Mouse (Mus musculus) ES-CJ7 (cell line): ENCODE measurements at regions not wholly inside any gene's neighbourhood (a gene's known extent, or its start where the extent isn't known, plus 50 kb on each side); places are given as distances from the start of the nearest gene placed in this dataset.
A peak's percentile ranks its signal among the peaks of the same experiment; 100 is the strongest.

Source experiments
- DNase-seq: peaks from one replicate; pipeline ENCODE4 v3.0.0; 2011; ENCODE audit warnings: low read depth, low spot score

GRCm38 (mm10) chr5:79679051-79679450 is 1340.9 kb upstream of the Adgrl3 start:
- DNase-seq, result peak; percentile 96

- no peak for DNase-seq
These were observed 1339.6 kb upstream of the Adgrl3 start for GRCm38 (mm10) chr5:79680321-79680720.

GRCm38 (mm10) chr5:79706631-79707030 is 1313.3 kb upstream of the Adgrl3 start:
- no peak for DNase-seq

GRCm38 (mm10) chr5:79734885-79735284 is 1285.1 kb upstream of the Adgrl3 start:
- no peak for DNase-seq

- no peak for DNase-seq
These were observed 1235.5 kb upstream of the Adgrl3 start for GRCm38 (mm10) chr5:79784391-79784790.

GRCm38 (mm10) chr5:79826531-79826930 is 1193.4 kb upstream of the Adgrl3 start:
- DNase-seq, result peak; percentile 85

GRCm38 (mm10) chr5:79846456-79846855 is 1173.5 kb upstream of the Adgrl3 start:
- no peak for DNase-seq

- DNase-seq, result no peak
These were observed 1164.1 kb upstream of the Adgrl3 start for GRCm38 (mm10) chr5:79855866-79856265.

- DNase-seq, result no peak
These were observed 1119.2 kb upstream of the Adgrl3 start for GRCm38 (mm10) chr5:79900713-79901112.

GRCm38 (mm10) chr5:79905341-79905740 is 1114.6 kb upstream of the Adgrl3 start:
- DNase-seq, result no peak
